Mouse (Mus musculus): ENCODE results near the gene Spsb4.

DNA sequence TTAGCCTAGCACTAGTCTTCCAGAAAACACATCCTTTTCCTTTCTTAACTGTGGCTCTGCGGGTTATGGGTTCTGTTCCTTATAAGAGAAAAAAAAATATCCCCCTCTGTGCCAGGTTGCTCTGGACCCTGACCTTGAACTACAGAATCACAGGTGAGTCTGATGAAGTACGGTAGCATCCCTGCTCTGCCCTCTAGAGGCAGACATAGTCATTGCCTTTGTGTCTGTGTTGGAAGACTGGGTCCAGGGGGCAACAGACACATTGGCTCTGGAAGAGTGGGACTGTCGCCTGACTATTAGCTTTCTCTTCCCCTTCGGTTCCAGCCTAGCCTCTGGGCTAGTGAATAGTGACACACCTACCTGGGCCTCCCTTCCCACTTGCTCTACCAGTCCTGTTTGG is 58.4 kb downstream of the Spsb4 start:
- TF ChIP-seq POLR2A (IDR thresholded peaks at IDR 0.05; ENCODE audit: control insufficient read depth, extremely low read depth, insufficient read depth, low read length, poor library complexity) (no peak), CTCF (IDR thresholded peaks at IDR 0.05; ENCODE audit: borderline replicate concordance, control insufficient read depth, extremely low read depth, insufficient read depth, low read length, poor library complexity) (no peak)
